Mouse (Mus musculus): ENCODE data around the gene Ubtf. TPM values are rescaled to one million over a fixed set of nuclear protein-coding genes. Genes with fewer than 3 reads are reported as not detected.
A peak's percentile ranks its signal among the peaks of the same experiment; 100 is the strongest.
"Not testable (repeated sequence)": the region's sequence is repeated elsewhere in the genome, so short reads cannot be mapped to it uniquely, and the experiment has no call there.

Ubtf gene
- total RNA-seq (2015): 19.6 and 22.4 TPM in 2 replicates
- 82.8 and 90.2 TPM in 2 replicates for total RNA-seq (2017)

DNA sequence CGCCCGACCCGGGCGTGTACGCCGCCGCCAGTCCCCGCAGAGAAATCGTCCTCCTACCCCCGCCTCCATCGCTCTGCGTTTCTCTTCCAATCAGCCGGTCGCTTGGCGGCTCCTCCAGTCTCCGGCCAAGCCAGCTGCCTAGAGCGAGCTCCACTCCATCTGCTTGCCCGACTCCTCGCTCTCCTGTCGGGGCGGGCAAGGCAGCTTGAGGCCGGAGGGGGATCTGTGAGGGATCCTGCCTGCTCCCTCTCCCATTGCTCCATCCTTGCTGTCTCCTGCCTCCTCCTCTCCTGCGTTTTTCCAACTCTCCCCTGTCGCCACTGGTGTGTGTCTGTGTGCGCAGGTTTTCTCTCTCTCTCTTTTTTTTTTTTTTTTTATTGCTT is at the start of gene Ubtf:
Gene Ubtf, minus strand, starts transcription at position 333 of the 383 bp plus-strand sequence.
- peak; percentile 39 for ATAC-seq (ENCODE audit: poor library complexity, severe bottlenecking)

DNA sequence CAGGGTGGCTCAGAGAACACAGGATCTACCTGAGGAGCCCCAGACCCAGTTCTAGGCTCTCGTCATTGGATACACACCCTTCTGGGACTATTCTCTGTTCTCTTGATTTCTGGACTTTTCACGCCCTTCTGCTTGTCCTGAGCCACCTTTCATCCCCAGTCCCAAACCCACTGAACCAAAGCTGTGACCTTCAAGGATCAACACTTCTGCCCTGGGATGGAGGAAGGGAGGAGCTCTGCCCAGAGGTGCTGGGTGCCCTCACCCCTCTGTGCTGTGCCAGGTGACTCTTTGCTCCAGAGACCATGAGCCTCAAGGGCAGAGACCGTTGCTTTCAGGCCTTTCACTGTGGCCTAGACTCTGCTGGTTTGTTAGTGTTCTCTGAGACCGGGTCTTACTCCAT is 49.7 kb upstream of the Ubtf start:
- ATAC-seq (ENCODE audit: poor library complexity, severe bottlenecking): no peak

DNA sequence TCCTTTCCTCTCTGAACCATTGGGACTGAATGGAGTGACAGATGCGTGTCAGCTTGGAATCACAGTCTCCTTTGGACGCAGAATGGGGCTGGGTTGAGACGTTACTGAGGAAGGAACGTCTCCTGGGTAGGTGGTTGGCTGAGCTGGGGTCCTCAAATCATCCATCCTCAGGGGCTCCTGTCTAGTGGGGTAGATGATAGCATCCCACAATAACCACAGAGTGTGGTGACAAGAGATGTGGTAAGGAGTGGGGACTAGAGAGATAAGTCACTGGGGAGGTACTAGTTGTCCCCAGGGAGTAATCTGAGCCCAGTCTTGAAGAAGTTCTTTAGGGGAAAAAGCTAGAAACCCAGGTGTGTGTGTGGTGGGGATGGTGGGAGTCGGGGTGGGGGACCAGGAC is 48.8 kb upstream of the Ubtf start:
- no peak for ATAC-seq (ENCODE audit: poor library complexity, severe bottlenecking)

DNA sequence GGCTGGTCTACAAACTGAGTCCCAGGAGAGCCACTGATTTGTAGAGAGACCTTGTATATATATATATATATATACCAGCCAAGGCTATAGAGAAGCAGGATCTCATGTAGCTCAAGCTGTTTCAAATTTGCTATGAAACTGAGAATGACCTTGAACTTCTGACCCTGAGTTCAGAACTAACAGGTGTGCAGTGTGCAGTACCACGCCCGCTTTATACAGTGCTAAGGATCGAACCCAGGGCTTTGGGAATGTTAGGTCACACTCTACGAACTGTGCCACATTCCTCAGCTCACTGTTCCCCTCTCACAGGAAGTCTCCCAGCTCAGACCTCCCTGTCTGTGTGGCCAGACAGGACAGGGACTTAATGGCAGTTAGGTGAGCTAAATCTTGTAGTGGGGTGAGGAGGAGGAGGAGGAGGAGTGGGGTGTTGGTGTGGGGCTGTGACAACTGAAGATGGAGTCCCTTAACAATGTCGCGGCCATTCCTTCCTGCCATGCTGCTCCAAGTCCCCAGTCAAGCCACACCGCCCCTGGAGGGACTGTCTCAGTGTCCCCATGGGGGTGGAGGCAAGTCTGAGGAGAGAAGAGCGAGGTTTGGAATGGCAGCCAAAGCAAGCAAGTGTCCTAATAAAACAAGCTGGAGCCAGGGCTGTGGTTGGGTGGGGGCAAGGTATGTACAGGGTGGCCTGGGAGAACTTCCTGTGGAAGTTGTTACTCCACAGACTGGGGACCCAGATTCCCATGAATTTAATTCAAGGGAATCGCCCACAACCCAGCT is 48.1 kb upstream of the Ubtf start:
- ATAC-seq (ENCODE audit: poor library complexity, severe bottlenecking): no peak

DNA sequence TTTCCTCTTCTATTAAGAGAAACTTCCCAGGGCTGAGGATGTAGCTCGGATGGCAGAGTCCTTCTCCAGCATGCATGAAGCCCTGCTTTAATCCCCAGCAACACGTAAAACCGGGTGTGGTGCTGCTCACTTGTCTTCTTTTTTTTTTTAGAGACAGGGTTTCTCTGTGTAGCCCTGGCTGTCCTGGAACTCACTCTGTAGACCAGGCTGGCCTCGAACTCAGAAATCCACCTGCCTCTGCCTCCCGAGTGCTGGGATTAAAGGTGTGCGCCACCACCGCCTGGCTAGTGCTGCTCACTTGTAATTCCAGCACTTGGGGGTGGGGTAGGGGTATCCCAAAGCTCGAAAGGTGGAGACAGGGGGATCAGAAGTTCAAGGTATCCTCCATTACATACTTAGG is 46.6 kb upstream of the Ubtf start, which contains the start of gene Slc4a1:
Gene Slc4a1, minus strand, starts transcription at position 101 of the 400 bp plus-strand sequence.
- ATAC-seq (ENCODE audit: poor library complexity, severe bottlenecking): not testable (repeated sequence)

DNA sequence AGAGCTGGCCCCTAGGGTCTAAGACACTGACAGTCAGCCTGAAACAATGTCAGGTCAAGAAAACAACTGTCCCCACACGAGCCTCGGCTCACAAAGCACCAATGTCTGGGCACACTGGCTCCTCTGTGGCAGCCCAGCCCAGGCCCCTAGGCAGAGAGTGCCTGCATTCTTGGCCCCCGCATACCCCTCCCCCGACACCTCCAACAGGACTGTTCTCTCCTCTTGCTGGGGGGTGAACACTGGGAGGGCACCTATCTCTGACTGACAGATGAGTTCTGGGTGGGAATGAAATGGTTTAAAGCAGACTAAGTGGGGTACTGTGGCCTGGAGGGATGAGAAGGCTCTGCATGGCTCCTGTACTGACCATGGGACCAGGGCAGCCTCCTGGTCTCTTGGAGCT is 46.2 kb upstream of the Ubtf start:
- no peak for ATAC-seq (ENCODE audit: poor library complexity, severe bottlenecking)

DNA sequence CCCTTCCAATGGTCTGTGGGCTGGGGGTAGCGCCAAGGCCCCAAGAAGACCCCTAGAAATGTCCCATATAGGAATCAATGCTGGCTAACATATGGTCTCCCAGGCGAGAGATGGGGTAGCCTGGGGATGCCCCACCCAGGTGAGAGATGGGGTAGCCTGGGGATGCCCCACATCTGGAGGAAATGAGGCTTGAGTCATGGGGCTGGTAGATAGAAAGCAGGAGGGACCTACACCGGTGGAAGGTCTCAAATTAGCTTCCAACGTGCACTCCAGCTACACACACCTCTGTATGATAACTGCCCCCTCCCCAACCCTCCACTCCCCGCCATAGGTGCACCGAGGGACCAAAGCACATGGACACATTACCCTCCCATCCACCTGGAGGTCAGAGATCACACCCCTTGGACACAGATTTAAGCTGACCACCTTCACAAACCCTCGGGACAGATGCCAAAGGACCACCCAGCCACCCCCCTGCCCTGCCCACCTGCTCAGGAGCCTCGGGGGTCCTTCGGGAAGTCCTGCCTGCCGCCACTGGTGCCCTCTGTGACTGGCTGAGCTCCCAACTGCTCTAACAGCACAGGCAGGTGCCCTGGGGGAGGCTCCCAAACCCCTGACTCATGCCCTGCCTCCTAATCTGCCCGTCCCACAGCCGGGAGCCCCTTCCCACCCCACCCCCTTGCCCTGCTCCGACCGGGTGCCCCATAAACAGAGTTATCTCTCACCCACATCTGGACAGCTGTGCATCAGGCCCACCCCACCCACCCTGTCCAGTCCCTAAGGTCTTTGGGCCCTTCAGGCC is 45.2 kb upstream of the Ubtf start:
- 0 out of 2 replicates have a peak, but pooled peaks have one; percentile 24 for ATAC-seq (ENCODE audit: poor library complexity, severe bottlenecking)

DNA sequence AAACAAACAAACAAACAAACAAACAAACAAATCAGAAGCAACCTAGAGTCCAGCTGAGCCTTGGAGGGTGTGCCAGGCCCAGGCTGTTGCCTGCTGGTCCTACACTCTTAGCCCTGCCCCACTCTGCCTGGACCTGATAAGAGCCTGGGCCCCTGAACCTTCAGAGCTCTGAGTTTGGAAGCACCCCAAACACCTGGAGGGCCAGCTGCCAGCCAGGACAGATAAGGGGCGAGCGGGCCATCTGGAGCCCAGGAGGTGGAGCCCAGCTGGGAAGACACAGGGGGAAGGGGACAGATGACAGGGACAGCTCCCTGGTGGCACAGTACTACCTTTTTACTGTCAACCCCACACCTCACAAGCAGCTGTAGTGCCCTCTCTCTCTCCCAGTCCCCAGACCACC is 44.1 kb upstream of the Ubtf start:
- 0 out of 2 replicates have a peak, but pooled peaks have one; percentile 35 for ATAC-seq (ENCODE audit: poor library complexity, severe bottlenecking)

DNA sequence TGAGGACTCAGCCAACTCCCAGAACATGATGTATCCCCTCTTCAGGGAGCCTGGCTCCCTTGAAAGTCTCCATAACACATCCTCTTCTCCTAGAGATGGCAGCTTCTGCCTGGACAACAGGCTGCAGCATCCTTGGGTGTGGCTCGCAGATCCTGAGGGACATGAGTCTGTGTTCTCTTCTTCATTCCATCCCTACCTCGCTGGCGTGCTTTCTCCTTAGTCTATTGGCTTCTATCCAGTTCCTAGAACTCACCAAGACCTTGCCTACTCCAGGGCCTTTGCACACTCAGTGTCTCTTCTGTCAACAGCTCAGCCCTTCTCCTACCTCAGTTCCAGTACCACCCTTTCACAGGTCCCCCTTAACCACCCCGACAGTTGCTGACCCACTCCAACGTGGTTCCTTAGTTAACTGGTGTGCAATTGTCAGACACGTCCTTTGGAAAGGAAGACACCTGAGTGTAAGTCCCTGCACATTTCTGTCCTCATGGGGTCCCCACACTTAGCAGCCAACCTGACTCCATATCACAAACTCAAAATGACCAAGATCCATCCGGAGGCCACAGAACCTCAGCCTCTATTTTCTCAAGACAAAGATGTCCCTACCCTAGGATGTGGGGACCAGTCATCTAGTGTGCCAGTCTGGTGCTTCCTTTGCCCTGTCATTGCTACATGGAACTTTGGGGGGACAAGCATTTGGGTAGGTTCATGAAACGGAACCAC is 42.4 kb upstream of the Ubtf start:
- ATAC-seq (ENCODE audit: poor library complexity, severe bottlenecking): no peak

DNA sequence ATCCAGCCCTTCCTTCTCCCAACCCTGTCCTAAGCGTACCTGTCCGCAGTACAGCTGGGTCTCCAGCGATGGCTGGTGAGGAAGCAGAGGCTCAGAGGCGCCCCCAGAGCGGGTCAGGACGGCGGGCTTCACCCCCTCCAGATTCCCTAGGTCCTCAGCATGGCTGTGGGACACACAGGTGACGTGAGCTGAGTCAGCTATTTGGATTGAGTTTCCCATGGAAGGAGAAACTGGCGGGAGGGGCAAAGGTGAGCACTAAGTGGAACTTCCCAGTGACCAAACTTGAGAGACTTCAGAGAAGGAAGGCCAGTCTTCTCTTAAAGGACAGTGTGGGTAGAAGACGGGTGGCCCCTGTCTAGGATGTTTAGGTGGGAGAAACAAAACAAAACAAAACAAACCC is 38.8 kb upstream of the Ubtf start:
- no peak for ATAC-seq (ENCODE audit: poor library complexity, severe bottlenecking)

DNA sequence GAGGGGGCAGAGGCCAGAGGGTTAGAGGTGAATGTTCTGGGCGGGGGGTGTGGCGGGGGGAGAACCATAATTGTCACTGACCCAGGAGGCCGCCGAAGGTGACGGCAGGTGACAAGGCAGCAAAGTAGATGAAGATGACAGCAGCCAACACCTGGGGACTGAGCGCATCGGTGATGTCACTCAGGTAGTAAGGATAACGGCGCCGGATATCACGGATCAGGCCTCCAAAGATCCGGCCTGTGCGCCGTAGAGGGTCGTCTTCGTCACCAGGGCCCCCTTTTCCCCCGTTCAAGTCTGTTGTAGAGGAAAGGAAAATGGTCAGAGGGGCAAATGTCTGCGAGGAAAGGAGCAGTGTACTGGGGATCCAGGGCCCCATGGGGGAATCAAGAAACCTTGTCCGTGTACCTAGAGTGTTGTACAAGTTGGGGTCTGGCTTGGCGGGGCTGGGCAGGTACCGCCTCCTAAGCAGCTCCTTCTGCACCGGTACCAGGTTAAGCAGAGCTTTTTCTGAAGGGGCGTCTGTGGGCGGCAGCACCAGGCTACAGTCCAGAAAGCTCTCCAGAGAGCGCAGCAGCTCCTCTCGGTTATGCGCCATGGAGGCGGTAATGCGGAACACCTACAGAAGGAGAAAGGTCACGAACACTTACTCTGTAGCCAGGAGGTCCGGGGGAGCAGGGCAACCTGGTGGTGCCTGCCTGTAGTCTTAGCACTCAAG is 37.3 kb upstream of the Ubtf start:
- ATAC-seq (ENCODE audit: poor library complexity, severe bottlenecking): no peak

DNA sequence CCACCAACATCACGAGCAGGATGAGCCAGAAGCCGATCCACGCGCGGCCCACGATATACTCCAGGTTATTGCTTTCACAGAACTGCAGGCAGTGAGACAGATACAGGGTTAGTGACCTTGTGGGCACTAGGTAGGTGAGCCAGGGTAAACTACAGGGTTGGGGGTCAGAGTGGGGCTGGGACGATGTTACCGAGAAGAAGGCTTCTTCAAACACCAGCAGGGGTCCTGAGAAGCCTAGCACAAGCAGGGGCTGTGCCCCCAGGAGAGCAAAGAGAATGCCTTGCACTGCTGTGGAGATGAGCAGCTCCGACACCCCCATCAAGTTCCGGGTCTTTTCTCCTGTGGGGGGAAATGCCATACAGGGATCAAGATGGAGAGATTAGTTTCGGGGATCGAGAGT is 36.6 kb upstream of the Ubtf start:
- no peak for ATAC-seq (ENCODE audit: poor library complexity, severe bottlenecking)

DNA sequence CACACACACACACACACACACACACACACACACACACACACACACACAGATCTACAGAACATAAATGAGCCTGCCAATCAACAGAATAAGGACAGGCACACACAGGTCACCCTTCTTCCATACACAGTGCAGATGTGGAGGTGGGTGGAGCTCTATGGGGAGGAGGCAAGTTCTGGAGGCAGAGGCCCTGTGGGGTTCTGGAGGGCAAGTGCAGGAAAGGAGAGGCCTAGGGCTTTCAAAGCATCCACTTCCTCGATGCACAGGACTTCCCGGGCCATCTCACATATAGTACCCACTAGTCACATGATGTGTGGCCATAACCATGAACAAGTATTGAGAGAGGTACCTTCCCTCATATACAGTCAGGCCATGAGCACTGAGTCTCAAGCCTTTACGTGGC is 36.0 kb upstream of the Ubtf start:
- no peak for ATAC-seq (ENCODE audit: poor library complexity, severe bottlenecking)

DNA sequence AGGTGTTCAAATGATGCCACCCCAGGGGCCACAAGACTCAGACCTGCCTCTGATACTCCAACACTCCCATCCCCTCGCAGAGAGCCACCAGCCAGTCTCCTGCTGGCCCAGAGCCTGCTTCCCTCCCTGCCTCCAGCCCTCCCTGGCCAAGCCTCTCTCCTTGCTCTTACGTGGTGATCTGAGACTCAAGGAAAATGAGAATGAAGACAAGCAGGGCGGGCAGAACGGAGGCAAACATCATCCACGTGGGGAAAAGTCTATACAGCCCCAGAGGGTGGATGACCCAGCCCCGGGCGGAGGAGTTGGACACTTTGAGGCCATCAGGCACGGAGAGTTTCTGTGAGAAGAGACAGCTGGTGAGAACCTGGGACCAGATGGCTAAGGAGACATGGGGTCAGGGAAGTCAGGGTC is 33.5 kb upstream of the Ubtf start:
- ATAC-seq (ENCODE audit: poor library complexity, severe bottlenecking): no peak

DNA sequence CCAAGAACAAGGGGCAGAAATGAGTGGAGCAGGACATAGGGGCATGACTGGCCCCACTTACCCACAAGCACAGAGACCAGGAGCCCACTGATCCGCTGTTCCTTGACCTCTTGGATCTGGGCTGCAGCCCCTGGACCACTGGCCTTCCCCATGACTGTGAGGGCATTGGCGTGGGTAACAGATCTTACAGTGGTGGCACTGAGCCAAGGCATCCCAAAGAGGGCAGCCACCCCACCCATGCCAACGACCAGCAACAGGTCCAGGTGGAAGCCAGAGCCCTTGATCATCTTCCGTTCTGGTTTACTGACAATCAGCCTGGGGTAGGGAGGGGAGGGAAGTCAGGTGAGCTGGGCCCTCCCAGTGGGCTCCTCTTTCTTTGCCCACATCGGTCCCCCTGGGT is 32.8 kb upstream of the Ubtf start:
- no peak for ATAC-seq (ENCODE audit: poor library complexity, severe bottlenecking)

DNA sequence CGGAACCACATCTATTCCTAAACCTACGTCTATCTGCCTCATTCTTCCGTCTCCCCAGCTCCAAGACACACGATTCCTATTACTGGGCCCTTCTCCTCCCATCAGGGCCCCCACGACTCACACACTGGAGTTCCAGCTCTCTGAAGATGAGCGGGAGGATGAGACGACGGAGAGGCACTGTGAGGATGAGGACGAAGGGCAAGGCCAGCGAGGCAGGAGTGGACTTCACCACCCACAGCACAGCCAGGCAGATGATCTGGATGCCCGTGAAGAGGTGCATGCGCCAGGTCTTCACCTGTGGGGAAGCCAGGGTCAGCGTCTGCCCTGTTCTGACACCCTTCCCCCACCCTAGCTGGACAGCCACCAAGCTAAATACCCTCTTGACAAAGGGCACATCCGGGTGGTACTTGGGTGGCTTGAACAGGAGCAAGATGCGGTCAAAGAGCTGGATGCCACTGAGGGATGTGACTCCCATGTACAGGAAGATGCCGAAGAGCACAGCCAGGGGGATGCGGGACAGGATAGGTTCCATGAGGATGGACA is 31.5 kb upstream of the Ubtf start:
- no peak for ATAC-seq (ENCODE audit: poor library complexity, severe bottlenecking)

DNA sequence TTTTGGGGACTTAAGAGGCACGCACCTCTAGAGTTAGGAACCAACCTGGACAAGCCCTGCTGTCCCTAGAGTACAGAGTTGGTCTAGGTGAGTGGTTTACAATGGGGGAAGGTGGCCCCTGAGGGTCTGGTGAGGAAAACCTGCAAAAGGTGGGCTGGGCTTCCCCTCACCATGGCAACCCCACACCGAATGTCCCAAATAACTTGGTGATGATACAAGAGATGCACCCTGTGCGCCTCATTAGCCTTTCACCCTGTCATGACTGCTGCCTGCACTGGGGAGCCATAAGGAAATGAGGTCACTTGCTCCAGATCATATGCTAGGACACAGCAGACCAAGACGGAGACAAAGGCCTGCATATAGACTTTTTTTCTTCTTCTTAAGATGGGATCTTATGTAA is 30.9 kb upstream of the Ubtf start:
- ATAC-seq (ENCODE audit: poor library complexity, severe bottlenecking): no peak

DNA sequence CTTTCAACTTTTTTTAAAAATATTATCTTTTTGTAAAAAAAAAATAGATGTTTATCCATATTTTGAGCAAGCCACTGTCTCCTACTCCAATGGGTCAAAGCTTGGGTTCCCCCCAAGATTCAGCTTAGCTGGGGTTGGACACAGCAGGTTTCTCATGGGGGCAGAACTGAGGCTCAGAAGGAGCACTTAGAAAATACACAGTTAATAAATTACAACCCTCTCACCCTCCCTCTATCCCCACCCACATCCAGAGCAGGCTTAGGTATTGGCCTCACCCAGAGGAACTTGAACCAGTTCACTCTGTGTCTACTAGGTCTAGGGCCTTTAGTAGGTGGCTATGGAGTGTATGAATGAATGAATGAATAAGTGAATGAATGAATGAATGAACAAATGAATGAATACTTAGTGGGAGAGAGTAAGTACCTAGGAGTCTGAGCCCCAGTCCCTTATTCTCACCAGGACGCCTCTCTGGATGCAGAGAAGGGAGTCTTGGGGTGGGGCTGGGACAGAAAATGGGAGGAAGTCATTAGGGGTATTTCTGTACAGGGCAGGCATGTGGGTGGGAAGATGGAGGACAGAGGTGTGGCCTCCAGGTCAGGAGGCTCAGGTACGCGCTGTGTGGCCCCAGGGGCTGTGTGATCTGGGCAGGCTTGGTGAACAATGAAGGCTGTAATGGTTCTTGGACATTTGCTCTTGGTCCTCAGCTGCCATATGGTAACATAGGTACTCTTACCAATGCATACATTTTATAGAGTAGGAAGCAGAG is 29.8 kb upstream of the Ubtf start:
- no peak for ATAC-seq (ENCODE audit: poor library complexity, severe bottlenecking)

DNA sequence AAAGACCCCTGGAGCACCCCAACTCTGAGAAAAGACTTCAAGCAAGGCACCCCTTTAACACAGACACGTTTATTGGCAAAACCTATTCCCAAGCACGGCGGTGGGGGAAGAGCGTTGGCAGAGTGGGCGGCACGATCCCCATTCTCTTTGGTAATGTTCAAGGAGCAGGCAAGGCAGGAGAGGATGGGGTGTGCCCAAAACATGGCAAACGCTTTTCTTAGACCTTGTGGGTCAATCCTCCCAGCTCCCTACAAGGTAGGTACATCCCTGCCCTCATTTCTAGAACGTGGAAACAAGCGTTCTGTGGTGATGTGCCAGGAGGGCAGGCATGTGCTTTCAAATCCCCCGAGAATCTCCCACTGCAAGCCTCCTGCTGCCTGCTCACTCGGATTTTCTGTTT is 29.2 kb upstream of the Ubtf start:
- ATAC-seq (ENCODE audit: poor library complexity, severe bottlenecking): no peak

DNA sequence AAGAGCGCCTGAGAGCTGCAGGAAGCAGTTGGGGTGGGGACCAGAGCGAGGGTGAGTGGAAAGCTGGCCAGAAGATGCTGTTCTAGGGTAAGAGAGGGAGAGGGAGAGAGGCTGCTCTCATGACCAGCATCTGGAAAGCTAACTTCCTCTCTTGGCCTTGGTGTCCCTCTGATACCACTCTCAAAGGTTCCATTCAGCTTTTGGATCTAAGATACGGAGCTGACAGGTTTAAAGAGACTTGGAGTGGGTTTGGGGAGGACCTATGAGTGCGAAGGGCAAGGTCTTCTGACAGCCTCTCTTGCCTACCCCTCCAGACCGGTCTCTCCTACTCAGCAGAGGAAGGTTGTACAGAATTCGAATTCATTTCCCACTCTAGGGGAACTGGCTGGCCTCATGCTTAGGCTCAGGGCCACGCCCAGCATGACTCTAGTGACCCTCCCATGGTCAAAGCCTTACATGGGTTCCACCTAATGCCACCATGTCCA is 28.6 kb upstream of the Ubtf start:
- no peak for ATAC-seq (ENCODE audit: poor library complexity, severe bottlenecking)

Data from megakaryocyte, adult 5-6 weeks (primary cell).